Mouse (Mus musculus) forebrain, embryonic 11.5 days (tissue): Measurements from ENCODE around the gene Wnt3. TPM values are rescaled to one million over a fixed set of nuclear protein-coding genes. Genes with fewer than 3 reads are reported as not detected.

Source experiments
- ATAC-seq: fragments of 200-750 bp; cut with Nextera tagmentation; replicated peaks from 2 replicates; pipeline ENCODE4 v1.8.0; 2017; ENCODE audit warnings: moderate TSS enrichment; ENCODE audit not compliant: low FRiP score
- DNase-seq: peaks from one replicate; pipeline ENCODE4 v3.0.0-alpha.2; 2017; ENCODE audit warnings: low spot score
- H3K27ac ChIP-seq: fragments of 300-500 bp; sonication (generic); 2 replicates; pipeline ENCODE4 v1.5.1; 2014; ENCODE audit warnings: low read depth, low read length
- H3K27me3 ChIP-seq: fragments of 300-500 bp; sonication (generic); 2 replicates; pipeline ENCODE4 v1.6.1; 2014; ENCODE audit warnings: mild to moderate bottlenecking, low read length, mixed read lengths; ENCODE audit not compliant: control insufficient read depth, insufficient read depth
- H3K36me3 ChIP-seq: fragments of 300-500 bp; sonication (generic); 2 replicates; pipeline ENCODE4 v1.6.1; 2014; ENCODE audit warnings: mild to moderate bottlenecking, low read length, moderate library complexity, mixed read lengths; ENCODE audit not compliant: control insufficient read depth, insufficient read depth
- H3K4me1 ChIP-seq: fragments of 300-500 bp; sonication (generic); replicated peaks from 2 replicates; pipeline ENCODE4 v1.6.1; 2014; ENCODE audit warnings: low read length, mixed read lengths; ENCODE audit not compliant: control insufficient read depth, insufficient read depth
- H3K4me2 ChIP-seq: fragments of 300-500 bp; sonication (generic); 2 replicates; pipeline ENCODE4 v1.6.1; 2014; ENCODE audit warnings: low read depth, mild to moderate bottlenecking, low read length, moderate library complexity, mixed read lengths; ENCODE audit not compliant: severe bottlenecking
- H3K4me3 ChIP-seq: fragments of 300-500 bp; sonication (generic); 2 replicates; pipeline ENCODE4 v1.5.1; 2014; ENCODE audit warnings: low read depth, low read length
- H3K9ac ChIP-seq: fragments of 300-500 bp; sonication (generic); 2 replicates; pipeline ENCODE4 v1.6.1; 2014; ENCODE audit warnings: low read length
- H3K9me3 ChIP-seq: fragments of 300-500 bp; sonication (generic); 2 replicates; pipeline ENCODE4 v1.6.1; 2016; ENCODE audit warnings: low read length, mixed read lengths; ENCODE audit not compliant: control insufficient read depth
- WGBS: fragments of 180-500 bp; shearing (Covaris S2); extraction: QIAGEN DNeasy Blood & Tissue Kit; methylation state at CpG from one replicate; pipeline ENCODE4 v1.1.7; 2014; 5-methylcytosine and 5-hydroxymethylcytosine counted together
- polyA plus RNA-seq: library from polyadenylated mRNA; unstranded; fragments of >200 nt; fragmentation: Nextera tagmentation; extraction: Ambion mirVana; gene quantifications from 2 replicates; pipeline ENCODE4 v1.2.1, GENCODE M21; 2014

Gene Wnt3
- polyA plus RNA-seq, 1 experiment from 2014 or later: 5.7 TPM

GRCm38 (mm10) chr11:103815986-103816385, 42.0 kb downstream of the Wnt3 start:
- Histone ChIP-seq H3K4me3 (no peak overlapping the region), H3K27ac (no peak overlapping the region), H3K9me3 (no peaks in the 10 kb centered on the region), H3K4me2 (no peak overlapping the region), H3K27me3 (peaks cover 28% of the 10 kb centered on the region), H3K4me1 (no peaks in the 10 kb centered on the region; the same call in 1 of the 2 replicates), H3K9ac (no peak overlapping the region), H3K36me3 (no peaks in the 10 kb centered on the region)
- ATAC-seq (no peak), DNase-seq (no peak)
- 88% methylated on average over 13 of the region's 13 CpGs for WGBS

GRCm38 (mm10) chr11:103816719-103817118, 42.8 kb downstream of the Wnt3 start:
- Histone ChIP-seq H3K27ac (no peak overlapping the region), H3K4me1 (no peaks in the 10 kb centered on the region), H3K9me3 (no peaks in the 10 kb centered on the region), H3K4me3 (no peak overlapping the region), H3K9ac (no peak overlapping the region), H3K27me3 (peaks cover 21% of the 10 kb centered on the region), H3K36me3 (no peaks in the 10 kb centered on the region), H3K4me2 (no peak overlapping the region)
- DNase-seq (no peak), ATAC-seq (no peak)
- WGBS: 87% methylated on average over 8 of the region's 8 CpGs

- ATAC-seq (no peak), DNase-seq (no peak)
- H3K4me1 ChIP-seq: peaks cover 4% of the 10 kb centered on the region; the same call in 1 of the 2 replicates
- no peak overlapping the region for H3K4me2 ChIP-seq
- no peaks in the 10 kb centered on the region for H3K9me3 ChIP-seq
- WGBS: 96% methylated on average over 6 of the region's 6 CpGs
- H3K36me3 ChIP-seq: peaks cover 5% of the 10 kb centered on the region; the same call in 1 of the 2 replicates
- H3K27ac ChIP-seq: no peak overlapping the region
- no peaks in the 10 kb centered on the region for H3K27me3 ChIP-seq
- no peak overlapping the region for H3K4me3 ChIP-seq
- H3K9ac ChIP-seq: no peak overlapping the region
Measured at GRCm38 (mm10) chr11:103827201-103827600, 53.3 kb downstream of the Wnt3 start.

GRCm38 (mm10) chr11:103828866-103829265, 54.9 kb downstream of the Wnt3 start:
- H3K9ac ChIP-seq: no peak overlapping the region
- H3K36me3 ChIP-seq: no peaks in the 10 kb centered on the region
- H3K27ac ChIP-seq: no peak overlapping the region
- WGBS: 85% methylated on average over 7 of the region's 7 CpGs
- DNase-seq (no peak), ATAC-seq (no peak)
- peaks cover 6% of the 10 kb centered on the region; the same call in 1 of the 2 replicates for H3K4me1 ChIP-seq
- H3K4me2 ChIP-seq: no peak overlapping the region
- H3K4me3 ChIP-seq: no peak overlapping the region
- no peaks in the 10 kb centered on the region for H3K27me3 ChIP-seq
- H3K9me3 ChIP-seq: no peaks in the 10 kb centered on the region

GRCm38 (mm10) chr11:103829956-103830355, 56.0 kb downstream of the Wnt3 start:
- DNase-seq (no peak), ATAC-seq (no peak)
- Histone ChIP-seq H3K27me3 (no peaks in the 10 kb centered on the region), H3K27ac (no peak overlapping the region), H3K36me3 (no peaks in the 10 kb centered on the region), H3K4me2 (no peak overlapping the region), H3K9ac (no peak overlapping the region), H3K9me3 (no peaks in the 10 kb centered on the region), H3K4me1 (peaks cover 6% of the 10 kb centered on the region; the same call in 1 of the 2 replicates), H3K4me3 (no peak overlapping the region)
- WGBS: 79% methylated on average over 4 of the region's 4 CpGs

- WGBS: 72% methylated on average over 9 of the region's 9 CpGs
- H3K27ac ChIP-seq: no peak overlapping the region
Measured at GRCm38 (mm10) chr11:103830476-103830875, 56.5 kb downstream of the Wnt3 start.

GRCm38 (mm10) chr11:103831766-103832165, 57.8 kb downstream of the Wnt3 start:
- Histone ChIP-seq H3K4me1 (peaks cover 6% of the 10 kb centered on the region; the same call in 1 of the 2 replicates), H3K27ac (no peak overlapping the region), H3K4me2 (no peak overlapping the region), H3K9me3 (no peaks in the 10 kb centered on the region), H3K9ac (no peak overlapping the region), H3K27me3 (no peaks in the 10 kb centered on the region), H3K4me3 (no peak overlapping the region), H3K36me3 (no peaks in the 10 kb centered on the region; the same call in 1 of the 2 replicates)
- whole genome bisulfite sequencing: 68% methylated on average over 3 of the region's 3 CpGs
- no peak for ATAC-seq
- no peak for DNase-seq

More at GRCm38 (mm10) chr11:103830476-103830875, 56.5 kb downstream of the Wnt3 start:
- no peaks in the 10 kb centered on the region for H3K27me3 ChIP-seq
- no peak; the same call in 1 of the 2 replicates for ATAC-seq
- no peak overlapping the region for H3K4me2 ChIP-seq
- H3K4me1 ChIP-seq: peaks cover 6% of the 10 kb centered on the region; the same call in 1 of the 2 replicates
- H3K9me3 ChIP-seq: no peaks in the 10 kb centered on the region
- H3K4me3 ChIP-seq: no peak overlapping the region
- H3K9ac ChIP-seq: no peak overlapping the region
- no peaks in the 10 kb centered on the region for H3K36me3 ChIP-seq
- DNase-seq: no peak

- no peaks in the 10 kb centered on the region for H3K27me3 ChIP-seq
- 80% methylated on average over 4 of the region's 4 CpGs for WGBS
Measured at GRCm38 (mm10) chr11:103832331-103832730, 58.4 kb downstream of the Wnt3 start.

GRCm38 (mm10) chr11:103838955-103839354, 65.0 kb downstream of the Wnt3 start:
- no peaks in the 10 kb centered on the region; the same call in 1 of the 2 replicates for H3K36me3 ChIP-seq
- DNase-seq: no peak
- no peaks in the 10 kb centered on the region for H3K9me3 ChIP-seq
- H3K4me1 ChIP-seq: peaks cover 17% of the 10 kb centered on the region
- no peak overlapping the region for H3K27ac ChIP-seq
- no peaks in the 10 kb centered on the region for H3K27me3 ChIP-seq
- 84% methylated on average over 2 of the region's 2 CpGs for WGBS
- H3K9ac ChIP-seq: no peak overlapping the region
- no peak for ATAC-seq
- no peak overlapping the region for H3K4me2 ChIP-seq
- H3K4me3 ChIP-seq: no peak overlapping the region

More at GRCm38 (mm10) chr11:103832331-103832730, 58.4 kb downstream of the Wnt3 start:
- Histone ChIP-seq H3K4me1 (peaks cover 6% of the 10 kb centered on the region; the same call in 1 of the 2 replicates), H3K9ac (no peak overlapping the region), H3K4me3 (no peak overlapping the region), H3K9me3 (no peaks in the 10 kb centered on the region), H3K4me2 (no peak overlapping the region), H3K36me3 (no peaks in the 10 kb centered on the region; the same call in 1 of the 2 replicates), H3K27ac (no peak overlapping the region)
- ATAC-seq (no peak), DNase-seq (no peak)
